Mouse (Mus musculus) heart, embryonic 10.5 days (tissue): ENCODE measurements around the gene Ces1h. TPM values are rescaled to one million over a fixed set of nuclear protein-coding genes. Genes with fewer than 3 reads are reported as not detected.
"Not testable (repeated sequence)": the region's sequence is repeated elsewhere in the genome, so short reads cannot be mapped to it uniquely, and the experiment has no call there.

Experiments
- DNase-seq: peaks from one replicate; pipeline ENCODE4 v3.0.0-alpha.2; 2017; ENCODE audit warnings: low spot score
- H3K27ac ChIP-seq: fragments of 300-500 bp; sonication (generic); 2 replicates; pipeline ENCODE4 v1.5.1; 2016; ENCODE audit warnings: mild to moderate bottlenecking
- H3K27me3 ChIP-seq: fragments of 300-500 bp; sonication (generic); 2 replicates; pipeline ENCODE4 v1.6.1; 2016; ENCODE audit warnings: mild to moderate bottlenecking; ENCODE audit not compliant: poor library complexity, insufficient read depth, severe bottlenecking
- H3K36me3 ChIP-seq: fragments of 300-500 bp; sonication (generic); 2 replicates; pipeline ENCODE4 v1.6.1; 2016; ENCODE audit warnings: mild to moderate bottlenecking, moderate library complexity
- H3K4me1 ChIP-seq: fragments of 300-500 bp; sonication (generic); 2 replicates; pipeline ENCODE4 v1.6.1; 2016; ENCODE audit warnings: mild to moderate bottlenecking
- H3K4me3 ChIP-seq: fragments of 300-500 bp; sonication (generic); 2 replicates; pipeline ENCODE4 v1.5.1; 2016; ENCODE audit warnings: mild to moderate bottlenecking, moderate library complexity
- H3K9me3 ChIP-seq: fragments of 300-500 bp; sonication (generic); 2 replicates; pipeline ENCODE4 v1.6.1; 2016; ENCODE audit warnings: mild to moderate bottlenecking, moderate library complexity
- whole genome bisulfite sequencing: fragments of 180-500 bp; shearing (Covaris S2); methylation state at CpG from one replicate; pipeline ENCODE4 v1.1.7; 2016; 5-methylcytosine and 5-hydroxymethylcytosine counted together
- polyA plus RNA-seq: library from polyadenylated mRNA; unstranded; fragments of >200 nt; fragmentation: Nextera tagmentation; extraction: Ambion mirVana; gene quantifications from 2 replicates; pipeline ENCODE4 v1.2.1, GENCODE M21; 2016

The Ces1h gene
- not detected in 2 replicates for polyA plus RNA-seq

GRCm38 (mm10) chr8:93379625-93380024, at the start of gene Ces1h:
Ces1h (minus strand) TSS chr8:93379725.
- H3K27ac ChIP-seq: no peak within 1 kb of the TSS
- no peaks in the 10 kb centered on the region for H3K27me3 ChIP-seq
- no peak within 1 kb of the TSS for H3K4me3 ChIP-seq
- no peaks in the 10 kb centered on the region for H3K9me3 ChIP-seq
- H3K36me3 ChIP-seq: no peaks in the 10 kb centered on the region
- no peaks in the 10 kb centered on the region for H3K4me1 ChIP-seq
- WGBS: 88% methylated on average over 4 of the region's 4 CpGs
- no peak for DNase-seq

- WGBS: 86% methylated on average over 16 of the region's 16 CpGs
- H3K4me1 ChIP-seq: no peaks in the 10 kb centered on the region
- H3K9me3 ChIP-seq: no peaks in the 10 kb centered on the region
- no peaks in the 10 kb centered on the region for H3K27me3 ChIP-seq
- no peaks in the 10 kb centered on the region for H3K36me3 ChIP-seq
- no peak overlapping the region for H3K27ac ChIP-seq
- no peak overlapping the region for H3K4me3 ChIP-seq
- no peak for DNase-seq
These were observed 47.7 kb upstream of the Ces1h start for GRCm38 (mm10) chr8:93427195-93427594.

GRCm38 (mm10) chr8:93415387-93415786, 35.9 kb upstream of the Ces1h start:
- Histone ChIP-seq H3K27me3 (no peaks in the 10 kb centered on the region), H3K9me3 (no peaks in the 10 kb centered on the region), H3K27ac (no peak overlapping the region), H3K36me3 (no peaks in the 10 kb centered on the region), H3K4me1 (no peaks in the 10 kb centered on the region), H3K4me3 (no peak overlapping the region)
- no peak for DNase-seq
- WGBS: 63% methylated on average over 4 of the region's 4 CpGs

GRCm38 (mm10) chr8:93408830-93409229, 29.3 kb upstream of the Ces1h start:
- Histone ChIP-seq H3K36me3 (no peaks in the 10 kb centered on the region), H3K4me3 (no peak overlapping the region), H3K9me3 (no peaks in the 10 kb centered on the region), H3K27me3 (no peaks in the 10 kb centered on the region), H3K27ac (no peak overlapping the region), H3K4me1 (no peaks in the 10 kb centered on the region)
- WGBS: 91% methylated on average over 2 of the region's 2 CpGs
- no peak for DNase-seq

GRCm38 (mm10) chr8:93399698-93400097, 20.2 kb upstream of the Ces1h start:
- Histone ChIP-seq H3K4me3 (no peak overlapping the region), H3K4me1 (no peaks in the 10 kb centered on the region), H3K27me3 (no peaks in the 10 kb centered on the region), H3K27ac (no peak overlapping the region), H3K36me3 (no peaks in the 10 kb centered on the region), H3K9me3 (no peaks in the 10 kb centered on the region)
- WGBS: 76% methylated on average over 2 of the region's 2 CpGs
- DNase-seq: no peak

- Histone ChIP-seq H3K9me3 (no peaks in the 10 kb centered on the region), H3K27me3 (no peaks in the 10 kb centered on the region), H3K4me1 (no peaks in the 10 kb centered on the region), H3K4me3 (no peak overlapping the region), H3K27ac (no peak overlapping the region), H3K36me3 (no peaks in the 10 kb centered on the region)
- no peak for DNase-seq
- WGBS: 50% methylated on average over 1 of the region's 1 CpGs
These were observed 18.5 kb upstream of the Ces1h start for GRCm38 (mm10) chr8:93398044-93398443.

- 75% methylated on average over 8 of the region's 8 CpGs for WGBS
- H3K4me3 ChIP-seq, H3K9me3 ChIP-seq, DNase-seq, H3K27me3 ChIP-seq, H3K27ac ChIP-seq, H3K36me3 ChIP-seq, H3K4me1 ChIP-seq: not testable (repeated sequence)
These were observed 14.6 kb upstream of the Ces1h start for GRCm38 (mm10) chr8:93394079-93394619.

GRCm38 (mm10) chr8:93369481-93369880, 10.0 kb downstream of the Ces1h start:
- no peaks in the 10 kb centered on the region for H3K27me3 ChIP-seq
- no peaks in the 10 kb centered on the region for H3K4me1 ChIP-seq
- no peak for DNase-seq
- H3K27ac ChIP-seq: no peak overlapping the region
- no peaks in the 10 kb centered on the region for H3K9me3 ChIP-seq
- H3K36me3 ChIP-seq: no peaks in the 10 kb centered on the region
- WGBS: 70% methylated on average over 2 of the region's 2 CpGs
- H3K4me3 ChIP-seq: no peak overlapping the region

- no peaks in the 10 kb centered on the region for H3K4me1 ChIP-seq
- no peaks in the 10 kb centered on the region for H3K9me3 ChIP-seq
- no peak overlapping the region for H3K27ac ChIP-seq
- H3K27me3 ChIP-seq: no peaks in the 10 kb centered on the region
- DNase-seq: no peak
- H3K36me3 ChIP-seq: no peaks in the 10 kb centered on the region
- no peak overlapping the region for H3K4me3 ChIP-seq
These were observed 19.4 kb downstream of the Ces1h start for GRCm38 (mm10) chr8:93360113-93360512.

GRCm38 (mm10) chr8:93339531-93339930, 40.0 kb downstream of the Ces1h start:
- Histone ChIP-seq H3K27me3 (no peaks in the 10 kb centered on the region), H3K27ac (no peak overlapping the region), H3K9me3 (no peaks in the 10 kb centered on the region; the same call in 1 of the 2 replicates), H3K36me3 (no peaks in the 10 kb centered on the region), H3K4me1 (no peaks in the 10 kb centered on the region), H3K4me3 (no peak overlapping the region)
- 69% methylated on average over 2 of the region's 2 CpGs for WGBS
- DNase-seq: no peak

- Histone ChIP-seq H3K9me3 (no peaks in the 10 kb centered on the region; the same call in 1 of the 2 replicates), H3K27me3 (no peaks in the 10 kb centered on the region), H3K4me3 (no peak within 1 kb of the TSS), H3K27ac (no peak within 1 kb of the TSS), H3K36me3 (no peaks in the 10 kb centered on the region), H3K4me1 (no peaks in the 10 kb centered on the region)
- DNase-seq: no peak
- 56% methylated on average over 3 of the region's 3 CpGs for WGBS
These were observed 42.3 kb downstream of the Ces1h start, which contains the start of gene Ces1g for GRCm38 (mm10) chr8:93337207-93337606. Ces1g (minus strand) TSS chr8:93337308.

- H3K9me3 ChIP-seq: no peaks in the 10 kb centered on the region
- H3K36me3 ChIP-seq: no peaks in the 10 kb centered on the region
- no peaks in the 10 kb centered on the region for H3K27me3 ChIP-seq
- 70% methylated on average over 1 of the region's 1 CpGs for WGBS
- H3K27ac ChIP-seq: no peak overlapping the region
- no peaks in the 10 kb centered on the region for H3K4me1 ChIP-seq
- no peak for DNase-seq
- H3K4me3 ChIP-seq: no peak overlapping the region
These were observed 46.8 kb downstream of the Ces1h start for GRCm38 (mm10) chr8:93332703-93333102.

GRCm38 (mm10) chr8:93331151-93331550, 48.4 kb downstream of the Ces1h start:
- WGBS: 84% methylated on average over 2 of the region's 2 CpGs
- Histone ChIP-seq H3K9me3 (no peaks in the 10 kb centered on the region), H3K36me3 (no peaks in the 10 kb centered on the region), H3K4me1 (no peaks in the 10 kb centered on the region), H3K4me3 (no peak overlapping the region), H3K27me3 (no peaks in the 10 kb centered on the region), H3K27ac (no peak overlapping the region)
- no peak for DNase-seq

GRCm38 (mm10) chr8:93325123-93325522, 54.4 kb downstream of the Ces1h start:
- 77% methylated on average over 2 of the region's 2 CpGs for WGBS
- Histone ChIP-seq H3K4me1 (no peaks in the 10 kb centered on the region), H3K27ac (no peak overlapping the region), H3K27me3 (no peaks in the 10 kb centered on the region), H3K36me3 (no peaks in the 10 kb centered on the region), H3K9me3 (no peaks in the 10 kb centered on the region), H3K4me3 (no peak overlapping the region)
- no peak for DNase-seq
